Comparison of ENCODE assay signal across 14 mouse cellular contexts in the genomic region with DNA sequence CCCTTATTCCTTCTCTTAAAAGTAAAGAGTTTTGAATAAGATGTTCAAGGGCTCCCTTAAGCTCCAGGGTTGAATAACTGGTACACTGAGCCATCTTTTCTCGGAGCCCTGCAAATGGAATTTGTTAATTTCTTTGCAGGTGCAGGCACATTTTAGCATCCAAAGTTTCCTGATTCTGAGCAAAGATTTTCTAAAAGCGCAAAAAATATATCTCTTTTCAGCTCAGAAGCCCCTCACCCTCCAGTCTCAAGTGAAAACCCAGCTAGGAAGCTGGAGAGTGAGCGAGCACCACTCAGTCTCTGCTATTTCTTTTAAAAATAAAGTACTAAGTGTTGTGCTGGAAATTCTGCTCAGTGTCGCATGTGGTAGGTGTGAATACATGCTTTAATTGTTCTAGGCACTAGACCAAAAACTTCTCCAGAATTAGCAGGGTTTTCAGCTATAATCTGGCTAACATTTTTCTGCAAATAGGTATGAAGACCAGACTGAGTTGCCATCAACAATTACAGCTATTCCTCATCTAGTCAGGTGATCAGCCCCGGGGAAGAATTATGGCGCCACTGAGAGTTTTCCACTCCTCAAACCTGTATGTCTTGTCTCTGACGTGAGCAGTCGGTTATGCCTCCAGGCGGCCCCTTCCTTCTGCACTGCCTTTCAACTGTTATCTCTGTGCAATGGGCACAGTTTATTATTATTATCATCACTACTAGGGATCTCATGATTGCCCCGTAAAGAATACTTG.
DNase-seq lines count a peak whose midpoint lies in the region; ATAC-seq and TF ChIP-seq lines count a peak whose summit lies in the region.
"Had no signal": no experiment of that assay in that cellular context is flagged by ENCODE, and none has a peak within 500 bp of the region (broad histone marks: within the 10 kb centered on the region; RNA-seq: fewer than 3 reads in every experiment).

No protein-coding gene starts in this region.

- no peak overlapping the region for H3K4me3 ChIP-seq in gastrocnemius, adult 2 months
- no peak overlapping the region for H3K4me3 ChIP-seq in left cerebral cortex, adult 2 months
- H3K4me3 ChIP-seq in forebrain, embryonic 16.5 days (replicated peaks; ENCODE audit: low read length), result no peak overlapping the region
- H3K4me3 ChIP-seq in intestine, postnatal 0 days (ENCODE audit: low read depth, low read length), result no peak overlapping the region
- H3K4me3 ChIP-seq: erythroblast, embryonic 14.5 days; heart, embryonic 15.5 days; hindbrain, embryonic 15.5 days; limb, embryonic 13.5 days; midbrain, embryonic 12.5 days had no signal

- no peaks in the 10 kb centered on the region for H3K36me3 ChIP-seq in forebrain, embryonic 16.5 days (ENCODE audit: control insufficient read depth, insufficient read depth)
- H3K36me3 ChIP-seq in intestine, postnatal 0 days (ENCODE audit: control insufficient read depth, insufficient read depth), result no peaks in the 10 kb centered on the region
- H3K36me3 ChIP-seq: G1E; heart, embryonic 15.5 days; hindbrain, embryonic 15.5 days; limb, embryonic 13.5 days; midbrain, embryonic 12.5 days had no signal

- ATAC-seq in forebrain, embryonic 16.5 days, result no peak
- ATAC-seq in intestine, postnatal 0 days, result no peak
- ATAC-seq in monocyte, adult 5-6 weeks (replicated peaks; ENCODE audit: insufficient number of reproducible peaks, low FRiP score, low TSS enrichment, poor library complexity, severe bottlenecking), result no peak

- H3K27ac ChIP-seq in gastrocnemius, adult 2 months, result peak overlapping the region; percentile 95
- peak overlapping the region; percentile 69 for H3K27ac ChIP-seq in left cerebral cortex, adult 2 months
- peak overlapping the region; percentile 84 for H3K27ac ChIP-seq in forebrain, embryonic 16.5 days (ENCODE audit: low read length)
- H3K27ac ChIP-seq in intestine, postnatal 0 days (ENCODE audit: low read depth, low read length), result no peak overlapping the region
- H3K27ac ChIP-seq: limb, embryonic 13.5 days; midbrain, embryonic 12.5 days had no signal

- peak overlapping the region; percentile 16; the same call in 1 of the 2 replicates for H3K4me2 ChIP-seq in forebrain, embryonic 16.5 days (ENCODE audit: low read length)
- H3K4me2 ChIP-seq in intestine, postnatal 0 days (replicated peaks; ENCODE audit: low read depth), result 0 out of 2 replicates have a peak overlapping the region, but pooled peaks have one; percentile 17
- H3K4me2 ChIP-seq: heart, embryonic 15.5 days; hindbrain, embryonic 15.5 days; limb, embryonic 13.5 days; midbrain, embryonic 12.5 days had no signal

- H3K9ac ChIP-seq in forebrain, embryonic 16.5 days (replicated peaks; ENCODE audit: low read depth, low read length), result peak overlapping the region; percentile 16; the same call in 1 of the 2 replicates
- no peak overlapping the region for H3K9ac ChIP-seq in intestine, postnatal 0 days (ENCODE audit: low read depth, low read length)
- H3K9ac ChIP-seq: heart, embryonic 15.5 days; hindbrain, embryonic 15.5 days; limb, embryonic 13.5 days; liver, postnatal 0 days; midbrain, embryonic 12.5 days had no signal

- WGBS in forebrain, embryonic 16.5 days, result 45% methylated on average over 10 of the region's 10 CpGs
- WGBS in intestine, postnatal 0 days, result 56% methylated on average over 10 of the region's 10 CpGs

- TF ChIP-seq CTCF in gastrocnemius, adult 2 months (IDR thresholded peaks at IDR 0.05), result no peak
- TF ChIP-seq CTCF in left cerebral cortex, adult 2 months (IDR thresholded peaks at IDR 0.05), result no peak
- TF ChIP-seq CTCF in intestine, postnatal 0 days (IDR thresholded peaks at IDR 0.05; ENCODE audit: low read depth), result no peak

- no peaks in the 10 kb centered on the region for H3K27me3 ChIP-seq in forebrain, embryonic 16.5 days (replicated peaks; ENCODE audit: control insufficient read depth, insufficient read depth, low read length)
- peaks cover 13% of the 10 kb centered on the region for H3K27me3 ChIP-seq in intestine, postnatal 0 days (replicated peaks; ENCODE audit: control insufficient read depth, insufficient read depth, low read length)
- H3K27me3 ChIP-seq: heart, embryonic 15.5 days had no signal

- H3K9me3 ChIP-seq in forebrain, embryonic 16.5 days (ENCODE audit: control insufficient read depth, low read length), result no peaks in the 10 kb centered on the region
- H3K9me3 ChIP-seq in intestine, postnatal 0 days (ENCODE audit: control insufficient read depth), result no peaks in the 10 kb centered on the region
- H3K9me3 ChIP-seq: heart, embryonic 15.5 days; hindbrain, embryonic 15.5 days; limb, embryonic 13.5 days; midbrain, embryonic 12.5 days had no signal

- peaks cover 45% of the 10 kb centered on the region for H3K4me1 ChIP-seq in forebrain, embryonic 16.5 days (replicated peaks; ENCODE audit: control insufficient read depth, insufficient read depth, low read length)
- 0 out of 2 replicates have a peak, but pooled peaks cover 7% of the 10 kb centered on the region for H3K4me1 ChIP-seq in intestine, postnatal 0 days (replicated peaks; ENCODE audit: control insufficient read depth, insufficient read depth, low read length)

- intact Hi-C loops in gastrocnemius, adult 2 months (cut with DNase I), result loop anchor here (1.0 to 5.0 kb wide), 2 partner anchors 979 to 1046 kb away; no protein-coding TSS in a partner anchor
- intact Hi-C loops in gastrocnemius, postnatal 14 days (cut with DNase I; ENCODE audit: low total_unique reads), result loop anchor here (2.0 to 5.0 kb wide), 2 partner anchors 36 to 974 kb away; no protein-coding TSS in a partner anchor
- intact Hi-C loops in left cerebral cortex, adult 2 months (cut with DNase I), result loop anchor here (1.0 to 10.0 kb wide), 5 partner anchors 251 to 1366 kb away; no protein-coding TSS in a partner anchor
- intact Hi-C loops in left cerebral cortex, postnatal 4 days (cut with DNase I), result no loop called here

- no peak for DNase-seq in gastrocnemius, adult 2 months
- DNase-seq in gastrocnemius, postnatal 14 days, result no peak
- no peak for DNase-seq in left cerebral cortex, adult 2 months (ENCODE audit: extremely low spot score in 1 of 2, low spot score in 2 of 2)
- no peak for DNase-seq in left cerebral cortex, postnatal 4 days
